Mouse (Mus musculus) stomach, postnatal 0 days (tissue): ENCODE measurements around the gene Rtp4. TPM values are rescaled to one million over a fixed set of nuclear protein-coding genes. Genes with fewer than 3 reads are reported as not detected.

Source experiments
- ATAC-seq: fragments of 200-750 bp; cut with Nextera tagmentation; 2 replicates; pipeline ENCODE4 v1.8.0; 2017; ENCODE audit not compliant: low FRiP score, low TSS enrichment
- DNase-seq: peaks from one replicate; pipeline ENCODE4 v3.0.0-alpha.2; 2016; ENCODE audit warnings: low spot score
- H3K27ac ChIP-seq: fragments of 300-500 bp; sonication (generic); replicated peaks from 2 replicates; pipeline ENCODE4 v1.5.1; 2014; ENCODE audit warnings: mild to moderate bottlenecking, control low read depth
- H3K27me3 ChIP-seq: fragments of 300-500 bp; sonication (generic); 2 replicates; pipeline ENCODE4 v1.6.1; 2014; ENCODE audit warnings: low read length; ENCODE audit not compliant: control insufficient read depth, insufficient read depth
- H3K36me3 ChIP-seq: fragments of 300-500 bp; sonication (generic); 2 replicates; pipeline ENCODE4 v1.6.1; 2014; ENCODE audit warnings: low read length, mixed read lengths; ENCODE audit not compliant: control insufficient read depth, insufficient read depth
- H3K4me1 ChIP-seq: fragments of 300-500 bp; sonication (generic); replicated peaks from 2 replicates; pipeline ENCODE4 v1.6.1; 2014; ENCODE audit warnings: antibody characterized with exemption; ENCODE audit not compliant: control insufficient read depth, insufficient read depth
- H3K4me2 ChIP-seq: fragments of 300-500 bp; sonication (generic); replicated peaks from 2 replicates; pipeline ENCODE4 v1.6.1; 2014; ENCODE audit warnings: low read depth, mild to moderate bottlenecking, control low read depth, moderate library complexity
- H3K4me3 ChIP-seq: fragments of 300-500 bp; sonication (generic); 2 replicates; pipeline ENCODE4 v1.5.1; 2014; ENCODE audit warnings: low read depth, low read length, control low read depth
- H3K9ac ChIP-seq: fragments of 300-500 bp; sonication (generic); 2 replicates; pipeline ENCODE4 v1.6.1; 2014; ENCODE audit warnings: mild to moderate bottlenecking, low read length, control low read depth, mixed read lengths
- H3K9me3 ChIP-seq: fragments of 300-500 bp; sonication (generic); 2 replicates; pipeline ENCODE4 v1.6.1; 2016; ENCODE audit warnings: low read length; ENCODE audit not compliant: control insufficient read depth
- CTCF ChIP-seq: IDR thresholded peaks from 2 replicates; pipeline ENCODE4 v1.5.1; 2016; ENCODE audit warnings: antibody characterized with exemption, low read depth, mild to moderate bottlenecking, moderate library complexity
- EP300 ChIP-seq: optimal IDR thresholded peaks from 2 replicates; pipeline ENCODE3; 2016; ENCODE audit warnings: antibody characterized with exemption
- WGBS: fragments of 180-500 bp; shearing (Covaris S2); extraction: QIAGEN DNeasy Blood & Tissue Kit; methylation state at CpG from one replicate; pipeline ENCODE4 v1.1.7; 2014; 5-methylcytosine and 5-hydroxymethylcytosine counted together
- polyA plus RNA-seq: library from polyadenylated mRNA; unstranded; fragments of >200 nt; fragmentation: Nextera tagmentation; extraction: Ambion mirVana; gene quantifications from 2 replicates; pipeline ENCODE4 v1.2.1, GENCODE M21; 2015

The Rtp4 gene
- polyA plus RNA-seq, 1 experiment from 2014 or later = 19.7 TPM

GRCm38 (mm10) chr16:23653028-23653427 lies 132.9 kb downstream of the Rtp4 start:
- Histone ChIP-seq H3K4me1 (no peaks in the 10 kb centered on the region), H3K36me3 (no peaks in the 10 kb centered on the region), H3K9ac (no peak overlapping the region), H3K4me3 (no peak overlapping the region), H3K9me3 (no peaks in the 10 kb centered on the region), H3K4me2 (no peak overlapping the region), H3K27ac (no peak overlapping the region), H3K27me3 (no peaks in the 10 kb centered on the region)
- 94% methylated on average over 5 of the region's 5 CpGs for WGBS
- no peak for DNase-seq
- no peak for ATAC-seq
- TF ChIP-seq EP300 = no peak
- no peak for TF ChIP-seq CTCF

- no peak overlapping the region for H3K9ac ChIP-seq
- no peaks in the 10 kb centered on the region for H3K36me3 ChIP-seq
- no peak overlapping the region for H3K4me2 ChIP-seq
- 74% methylated on average over 4 of the region's 4 CpGs for WGBS
- no peak for DNase-seq
- ATAC-seq = no peak
- H3K27me3 ChIP-seq = no peaks in the 10 kb centered on the region
- no peaks in the 10 kb centered on the region for H3K9me3 ChIP-seq
- no peaks in the 10 kb centered on the region for H3K4me1 ChIP-seq
- H3K27ac ChIP-seq = no peak overlapping the region
- no peak overlapping the region for H3K4me3 ChIP-seq
- TF ChIP-seq CTCF = no peak
- no peak for TF ChIP-seq EP300
These were observed 133.4 kb downstream of the Rtp4 start for GRCm38 (mm10) chr16:23653479-23653878.

GRCm38 (mm10) chr16:23659597-23660531 lies 139.8 kb downstream of the Rtp4 start:
- H3K4me2 ChIP-seq = no peak overlapping the region
- TF ChIP-seq EP300 (no peak), CTCF (no peak)
- no peak overlapping the region for H3K9ac ChIP-seq
- DNase-seq (no peak), ATAC-seq (no peak)
- H3K4me1 ChIP-seq = no peaks in the 10 kb centered on the region
- H3K36me3 ChIP-seq = no peaks in the 10 kb centered on the region
- H3K27me3 ChIP-seq = no peaks in the 10 kb centered on the region
- no peaks in the 10 kb centered on the region for H3K9me3 ChIP-seq
- 82% methylated on average over 13 of the region's 13 CpGs for WGBS
- no peak overlapping the region for H3K4me3 ChIP-seq
- H3K27ac ChIP-seq = no peak overlapping the region

Other genes with a start within 250 kb of the Rtp4 start
- gene Rtp1, start 91.2 kb upstream of the Rtp4 start, polyA plus RNA-seq = 0.02 TPM in 1 of 2 replicates, not detected in the other
- 0.46 and 0.68 TPM in 2 replicates for gene Masp1, start 524 bp downstream of the Rtp4 start, polyA plus RNA-seq